Mouse (Mus musculus): ENCODE results near the gene Macf1. TPM values are rescaled to one million over a fixed set of nuclear protein-coding genes. Genes with fewer than 3 reads are reported as not detected.

Macf1 gene
- polyA plus RNA-seq, 1 experiment = 62.9 TPM

GRCm38 (mm10) chr4:123571869-123572268 lies 112.3 kb downstream of the Macf1 start:
- Histone ChIP-seq H3K27ac (ENCODE audit: insufficient read depth, low read depth, low read length) (peak overlapping the region; percentile 85), H3K27me3 (replicated peaks; ENCODE audit: control insufficient read depth, insufficient read depth, low read length) (no peaks in the 10 kb centered on the region), H3K4me1 (ENCODE audit: control insufficient read depth, insufficient read depth, low read length) (peaks cover 20% of the 10 kb centered on the region), H3K4me3 (ENCODE audit: insufficient read depth, low read depth, low read length) (no peak overlapping the region), H3K36me3 (ENCODE audit: control insufficient read depth, insufficient read depth, low read length) (no peaks in the 10 kb centered on the region)
- no peak for TF ChIP-seq CTCF (conservative IDR thresholded peaks at IDR 0.05; ENCODE audit: insufficient read depth, insufficient read length, low read depth, low read length)
- no peak for TF ChIP-seq POLR2A (IDR thresholded peaks at IDR 0.05; ENCODE audit: low read depth, low read length)
- 19% methylated on average over 7 of the region's 7 CpGs for WGBS
- peak; percentile 62 for DNase-seq

GRCm38 (mm10) chr4:123565291-123565861 lies 118.8 kb downstream of the Macf1 start:
- TF ChIP-seq POLR2A (IDR thresholded peaks at IDR 0.05; ENCODE audit: low read depth, low read length) = no peak
- no peak for TF ChIP-seq CTCF (conservative IDR thresholded peaks at IDR 0.05; ENCODE audit: insufficient read depth, insufficient read length, low read depth, low read length)
- no peak for DNase-seq
- WGBS = 56% methylated on average over 7 of the region's 7 CpGs
- no peak overlapping the region for H3K4me3 ChIP-seq (ENCODE audit: insufficient read depth, low read depth, low read length)
- no peaks in the 10 kb centered on the region for H3K27me3 ChIP-seq (replicated peaks; ENCODE audit: control insufficient read depth, insufficient read depth, low read length)
- H3K27ac ChIP-seq (ENCODE audit: insufficient read depth, low read depth, low read length) = no peak overlapping the region
- H3K36me3 ChIP-seq (ENCODE audit: control insufficient read depth, insufficient read depth, low read length) = no peaks in the 10 kb centered on the region
- H3K4me1 ChIP-seq (ENCODE audit: control insufficient read depth, insufficient read depth, low read length) = peaks cover 30% of the 10 kb centered on the region

- H3K27me3 ChIP-seq (replicated peaks; ENCODE audit: control insufficient read depth, insufficient read depth, low read length) = no peaks in the 10 kb centered on the region
- no peaks in the 10 kb centered on the region for H3K36me3 ChIP-seq (ENCODE audit: control insufficient read depth, insufficient read depth, low read length)
- TF ChIP-seq CTCF (conservative IDR thresholded peaks at IDR 0.05; ENCODE audit: insufficient read depth, insufficient read length, low read depth, low read length) (no peak), POLR2A (IDR thresholded peaks at IDR 0.05; ENCODE audit: low read depth, low read length) (no peak)
- WGBS = 51% methylated on average over 6 of the region's 6 CpGs
- DNase-seq = peak; percentile 25
- H3K27ac ChIP-seq (ENCODE audit: insufficient read depth, low read depth, low read length) = no peak overlapping the region
- H3K4me1 ChIP-seq (ENCODE audit: control insufficient read depth, insufficient read depth, low read length) = peaks cover 31% of the 10 kb centered on the region
- H3K4me3 ChIP-seq (ENCODE audit: insufficient read depth, low read depth, low read length) = no peak overlapping the region
Observed at GRCm38 (mm10) chr4:123564051-123564791, 119.9 kb downstream of the Macf1 start.

GRCm38 (mm10) chr4:123562177-123562815 lies 121.9 kb downstream of the Macf1 start:
- no peaks in the 10 kb centered on the region for H3K36me3 ChIP-seq (ENCODE audit: control insufficient read depth, insufficient read depth, low read length)
- H3K27me3 ChIP-seq (replicated peaks; ENCODE audit: control insufficient read depth, insufficient read depth, low read length) = no peaks in the 10 kb centered on the region
- 54% methylated on average over 3 of the region's 3 CpGs for WGBS
- H3K4me1 ChIP-seq (ENCODE audit: control insufficient read depth, insufficient read depth, low read length) = peaks cover 31% of the 10 kb centered on the region
- TF ChIP-seq CTCF (conservative IDR thresholded peaks at IDR 0.05; ENCODE audit: insufficient read depth, insufficient read length, low read depth, low read length) = no peak
- TF ChIP-seq POLR2A (IDR thresholded peaks at IDR 0.05; ENCODE audit: low read depth, low read length) = no peak
- DNase-seq = no peak
- H3K4me3 ChIP-seq (ENCODE audit: insufficient read depth, low read depth, low read length) = no peak overlapping the region
- no peak overlapping the region for H3K27ac ChIP-seq (ENCODE audit: insufficient read depth, low read depth, low read length)

- Histone ChIP-seq H3K27me3 (replicated peaks; ENCODE audit: control insufficient read depth, insufficient read depth, low read length) (no peaks in the 10 kb centered on the region), H3K36me3 (ENCODE audit: control insufficient read depth, insufficient read depth, low read length) (no peaks in the 10 kb centered on the region), H3K4me1 (ENCODE audit: control insufficient read depth, insufficient read depth, low read length) (peaks cover 31% of the 10 kb centered on the region), H3K4me3 (ENCODE audit: insufficient read depth, low read depth, low read length) (no peak overlapping the region), H3K27ac (ENCODE audit: insufficient read depth, low read depth, low read length) (no peak overlapping the region)
- no peak for DNase-seq
- 78% methylated on average over 4 of the region's 4 CpGs for WGBS
- TF ChIP-seq POLR2A (IDR thresholded peaks at IDR 0.05; ENCODE audit: low read depth, low read length) (no peak), CTCF (conservative IDR thresholded peaks at IDR 0.05; ENCODE audit: insufficient read depth, insufficient read length, low read depth, low read length) (no peak)
Observed at GRCm38 (mm10) chr4:123560896-123561295, 123.3 kb downstream of the Macf1 start.

- no peak for TF ChIP-seq POLR2A (IDR thresholded peaks at IDR 0.05; ENCODE audit: low read depth, low read length)
- TF ChIP-seq CTCF (conservative IDR thresholded peaks at IDR 0.05; ENCODE audit: insufficient read depth, insufficient read length, low read depth, low read length) = no peak
- Histone ChIP-seq H3K4me3 (ENCODE audit: insufficient read depth, low read depth, low read length) (no peak overlapping the region), H3K36me3 (ENCODE audit: control insufficient read depth, insufficient read depth, low read length) (no peaks in the 10 kb centered on the region), H3K27ac (ENCODE audit: insufficient read depth, low read depth, low read length) (no peak overlapping the region), H3K4me1 (ENCODE audit: control insufficient read depth, insufficient read depth, low read length) (peaks cover 12% of the 10 kb centered on the region; the same call in 1 of the 2 replicates), H3K27me3 (replicated peaks; ENCODE audit: control insufficient read depth, insufficient read depth, low read length) (no peaks in the 10 kb centered on the region)
- 94% methylated on average over 2 of the region's 2 CpGs for WGBS
- no peak for DNase-seq
Observed at GRCm38 (mm10) chr4:123558496-123558895, 125.7 kb downstream of the Macf1 start.

GRCm38 (mm10) chr4:123555251-123555650 lies 128.9 kb downstream of the Macf1 start:
- Histone ChIP-seq H3K4me1 (ENCODE audit: control insufficient read depth, insufficient read depth, low read length) (no peaks in the 10 kb centered on the region), H3K4me3 (ENCODE audit: insufficient read depth, low read depth, low read length) (no peak overlapping the region), H3K36me3 (ENCODE audit: control insufficient read depth, insufficient read depth, low read length) (no peaks in the 10 kb centered on the region), H3K27ac (ENCODE audit: insufficient read depth, low read depth, low read length) (no peak overlapping the region), H3K27me3 (replicated peaks; ENCODE audit: control insufficient read depth, insufficient read depth, low read length) (no peaks in the 10 kb centered on the region)
- no peak for TF ChIP-seq POLR2A (IDR thresholded peaks at IDR 0.05; ENCODE audit: low read depth, low read length)
- no peak for DNase-seq
